Mouse (Mus musculus) hindbrain, embryonic 13.5 days (tissue): ENCODE data around the gene Map3k1. TPM values are rescaled to one million over a fixed set of nuclear protein-coding genes. Genes with fewer than 3 reads are reported as not detected.

Source experiments
- ATAC-seq: fragments of 200-750 bp; cut with Nextera tagmentation; 2 replicates; pipeline ENCODE4 v1.8.0; 2017; ENCODE audit warnings: moderate TSS enrichment; ENCODE audit not compliant: low FRiP score
- H3K27ac ChIP-seq: fragments of 300-500 bp; sonication (generic); 2 replicates; pipeline ENCODE4 v1.5.1; 2015; ENCODE audit warnings: inconsistent platforms, mild to moderate bottlenecking, moderate library complexity
- H3K27me3 ChIP-seq: fragments of 300-500 bp; sonication (generic); 2 replicates; pipeline ENCODE4 v1.6.1; 2015; ENCODE audit warnings: mild to moderate bottlenecking, inconsistent platforms
- H3K36me3 ChIP-seq: fragments of 300-500 bp; sonication (generic); 2 replicates; pipeline ENCODE4 v1.6.1; 2015; ENCODE audit warnings: mild to moderate bottlenecking, inconsistent platforms
- H3K4me1 ChIP-seq: fragments of 300-500 bp; sonication (generic); replicated peaks from 2 replicates; pipeline ENCODE4 v1.6.1; 2015; ENCODE audit warnings: inconsistent platforms
- H3K4me2 ChIP-seq: fragments of 300-500 bp; sonication (generic); 2 replicates; pipeline ENCODE4 v1.6.1; 2015; ENCODE audit warnings: inconsistent platforms, mild to moderate bottlenecking, moderate library complexity
- H3K4me3 ChIP-seq: fragments of 300-500 bp; sonication (generic); 2 replicates; pipeline ENCODE4 v1.5.1; 2015; ENCODE audit warnings: mild to moderate bottlenecking, inconsistent platforms
- H3K9ac ChIP-seq: fragments of 300-500 bp; sonication (generic); 2 replicates; pipeline ENCODE4 v1.6.1; 2015; ENCODE audit warnings: mild to moderate bottlenecking, inconsistent platforms
- H3K9me3 ChIP-seq: fragments of 300-500 bp; sonication (generic); 2 replicates; pipeline ENCODE4 v1.6.1; 2016; ENCODE audit warnings: inconsistent platforms
- WGBS: fragments of 180-500 bp; shearing (Covaris S2); methylation state at CpG from one replicate; pipeline ENCODE4 v1.1.7; 2015; 5-methylcytosine and 5-hydroxymethylcytosine counted together
- polyA plus RNA-seq: library from polyadenylated mRNA; unstranded; fragments of >200 nt; fragmentation: Nextera tagmentation; extraction: Ambion mirVana; gene quantifications from 2 replicates; pipeline ENCODE4 v1.2.1, GENCODE M21; 2015

The Map3k1 gene
- polyA plus RNA-seq, 1 experiment from 2014 or later = 12.0 TPM

- peak overlapping the region; percentile 71 for H3K4me2 ChIP-seq
- no peaks in the 10 kb centered on the region for H3K9me3 ChIP-seq
- no peaks in the 10 kb centered on the region for H3K36me3 ChIP-seq
- H3K9ac ChIP-seq = peak overlapping the region; percentile 91
- WGBS = 0% methylated on average over 10 of the region's 38 CpGs
- peak overlapping the region; percentile 86 for H3K4me3 ChIP-seq
- peak; percentile 74 for ATAC-seq
- peaks cover 37% of the 10 kb centered on the region for H3K4me1 ChIP-seq
- peak overlapping the region; percentile 99 for H3K27ac ChIP-seq
- H3K27me3 ChIP-seq = 0 out of 2 replicates have a peak, but pooled peaks cover 4% of the 10 kb centered on the region
Observed at GRCm38 (mm10) chr13:111808387-111808636, 481 bp downstream of the Map3k1 start.

GRCm38 (mm10) chr13:111807596-111808386 lies 1.0 kb downstream of the Map3k1 start:
- H3K4me1 ChIP-seq = peaks cover 42% of the 10 kb centered on the region
- peak overlapping the region; percentile 86 for H3K4me3 ChIP-seq
- peak overlapping the region; percentile 71 for H3K4me2 ChIP-seq
- 1% methylated on average over 46 of the region's 79 CpGs for WGBS
- peak overlapping the region; percentile 99 for H3K27ac ChIP-seq
- H3K36me3 ChIP-seq = no peaks in the 10 kb centered on the region
- H3K9ac ChIP-seq = peak overlapping the region; percentile 91
- 0 out of 2 replicates have a peak, but pooled peaks cover 4% of the 10 kb centered on the region for H3K27me3 ChIP-seq
- peak; percentile 52 for ATAC-seq
- no peaks in the 10 kb centered on the region for H3K9me3 ChIP-seq

GRCm38 (mm10) chr13:111807105-111807595 lies 1.6 kb downstream of the Map3k1 start:
- Histone ChIP-seq H3K9me3 (no peaks in the 10 kb centered on the region), H3K4me1 (peaks cover 48% of the 10 kb centered on the region), H3K27me3 (0 out of 2 replicates have a peak, but pooled peaks cover 4% of the 10 kb centered on the region), H3K9ac (peak overlapping the region; percentile 91), H3K4me3 (peak overlapping the region; percentile 86), H3K27ac (no peak overlapping the region), H3K36me3 (no peaks in the 10 kb centered on the region), H3K4me2 (peak overlapping the region; percentile 71)
- no peak for ATAC-seq
- WGBS = 1% methylated on average over 11 of the region's 11 CpGs

- H3K27ac ChIP-seq = no peak overlapping the region
- H3K36me3 ChIP-seq = no peaks in the 10 kb centered on the region
- H3K4me3 ChIP-seq = peak overlapping the region; percentile 86; the same call in 1 of the 2 replicates
- H3K9ac ChIP-seq = no peak overlapping the region
- no peaks in the 10 kb centered on the region for H3K9me3 ChIP-seq
- WGBS = 59% methylated on average over 15 of the region's 15 CpGs
- H3K27me3 ChIP-seq = 0 out of 2 replicates have a peak, but pooled peaks cover 3% of the 10 kb centered on the region
- peak overlapping the region; percentile 71 for H3K4me2 ChIP-seq
- H3K4me1 ChIP-seq = peaks cover 59% of the 10 kb centered on the region
- ATAC-seq = no peak
Observed at GRCm38 (mm10) chr13:111805738-111806722, 2.8 kb downstream of the Map3k1 start.

- H3K4me3 ChIP-seq = no peak overlapping the region
- H3K9me3 ChIP-seq = no peaks in the 10 kb centered on the region
- peak overlapping the region; percentile 16; the same call in 1 of the 2 replicates for H3K4me2 ChIP-seq
- no peaks in the 10 kb centered on the region for H3K27me3 ChIP-seq
- H3K4me1 ChIP-seq = peaks cover 64% of the 10 kb centered on the region
- H3K9ac ChIP-seq = no peak overlapping the region; the same call in 1 of the 2 replicates
- no peak for ATAC-seq
- H3K36me3 ChIP-seq = no peaks in the 10 kb centered on the region
- WGBS = 54% methylated on average over 10 of the region's 10 CpGs
- no peak overlapping the region for H3K27ac ChIP-seq
Observed at GRCm38 (mm10) chr13:111804951-111805673, 3.7 kb downstream of the Map3k1 start.

GRCm38 (mm10) chr13:111804189-111804588 lies 4.6 kb downstream of the Map3k1 start:
- Histone ChIP-seq H3K9me3 (no peaks in the 10 kb centered on the region), H3K4me1 (peaks cover 70% of the 10 kb centered on the region), H3K4me3 (no peak overlapping the region), H3K9ac (no peak overlapping the region), H3K27ac (no peak overlapping the region), H3K4me2 (no peak overlapping the region), H3K36me3 (no peaks in the 10 kb centered on the region), H3K27me3 (no peaks in the 10 kb centered on the region)
- 80% methylated on average over 8 of the region's 8 CpGs for WGBS
- no peak for ATAC-seq

- Histone ChIP-seq H3K9me3 (no peaks in the 10 kb centered on the region), H3K36me3 (no peaks in the 10 kb centered on the region), H3K9ac (no peak overlapping the region), H3K27ac (no peak overlapping the region), H3K27me3 (no peaks in the 10 kb centered on the region), H3K4me1 (peaks cover 77% of the 10 kb centered on the region), H3K4me2 (no peak overlapping the region), H3K4me3 (no peak overlapping the region)
- ATAC-seq = no peak
- 74% methylated on average over 6 of the region's 6 CpGs for WGBS
Observed at GRCm38 (mm10) chr13:111803506-111803905, 5.3 kb downstream of the Map3k1 start.

- Histone ChIP-seq H3K27me3 (no peaks in the 10 kb centered on the region), H3K4me2 (no peak overlapping the region), H3K9ac (no peak overlapping the region), H3K9me3 (no peaks in the 10 kb centered on the region), H3K4me3 (no peak overlapping the region), H3K36me3 (no peaks in the 10 kb centered on the region), H3K4me1 (peaks cover 83% of the 10 kb centered on the region), H3K27ac (no peak overlapping the region)
- no peak for ATAC-seq
- WGBS = 91% methylated on average over 11 of the region's 11 CpGs
Observed at GRCm38 (mm10) chr13:111802900-111803299, 5.9 kb downstream of the Map3k1 start.

- ATAC-seq = no peak
- H3K36me3 ChIP-seq = no peaks in the 10 kb centered on the region
- peaks cover 85% of the 10 kb centered on the region for H3K4me1 ChIP-seq
- peak overlapping the region; percentile 29; the same call in 1 of the 2 replicates for H3K9ac ChIP-seq
- no peak overlapping the region for H3K27ac ChIP-seq
- no peak overlapping the region for H3K4me3 ChIP-seq
- H3K27me3 ChIP-seq = no peaks in the 10 kb centered on the region
- no peak overlapping the region for H3K4me2 ChIP-seq
- H3K9me3 ChIP-seq = no peaks in the 10 kb centered on the region
- 80% methylated on average over 2 of the region's 2 CpGs for WGBS
Observed at GRCm38 (mm10) chr13:111802271-111802665, 6.5 kb downstream of the Map3k1 start.

- 76% methylated on average over 10 of the region's 10 CpGs for whole genome bisulfite sequencing
- H3K4me1 ChIP-seq = peaks cover 86% of the 10 kb centered on the region
- no peak overlapping the region for H3K4me3 ChIP-seq
Observed at GRCm38 (mm10) chr13:111801662-111802270, 7.0 kb downstream of the Map3k1 start.

GRCm38 (mm10) chr13:111800866-111801265 lies 7.9 kb downstream of the Map3k1 start:
- Histone ChIP-seq H3K9ac (no peak overlapping the region), H3K9me3 (no peaks in the 10 kb centered on the region), H3K4me2 (no peak overlapping the region), H3K27ac (no peak overlapping the region), H3K36me3 (no peaks in the 10 kb centered on the region), H3K27me3 (no peaks in the 10 kb centered on the region), H3K4me3 (no peak overlapping the region), H3K4me1 (peaks cover 87% of the 10 kb centered on the region)
- no peak for ATAC-seq
- whole genome bisulfite sequencing = 51% methylated on average over 4 of the region's 4 CpGs

More at GRCm38 (mm10) chr13:111801662-111802270, 7.0 kb downstream of the Map3k1 start:
- H3K27ac ChIP-seq = no peak overlapping the region
- no peaks in the 10 kb centered on the region for H3K27me3 ChIP-seq
- H3K9me3 ChIP-seq = no peaks in the 10 kb centered on the region
- H3K9ac ChIP-seq = no peak overlapping the region
- no peak for ATAC-seq
- no peak overlapping the region for H3K4me2 ChIP-seq
- H3K36me3 ChIP-seq = no peaks in the 10 kb centered on the region
